Mouse (Mus musculus) olfactory bulb, adult 2 months (tissue): Measurements from ENCODE around the gene Vps13a.

ENCODE experiments used
- CTCF ChIP-seq: fragments of 200-500 bp; IDR thresholded peaks from 2 replicates; pipeline ENCODE4 v1.5.1; 2012; ENCODE audit warnings: low read depth, mild to moderate bottlenecking, low read length, moderate library complexity; ENCODE audit not compliant: insufficient read depth
- POLR2A ChIP-seq: fragments of 200-500 bp; IDR thresholded peaks from 2 replicates; pipeline ENCODE4 v1.6.1; 2012; ENCODE audit warnings: mild to moderate bottlenecking, low read depth, low read length, moderate library complexity; ENCODE audit not compliant: insufficient read depth

DNA sequence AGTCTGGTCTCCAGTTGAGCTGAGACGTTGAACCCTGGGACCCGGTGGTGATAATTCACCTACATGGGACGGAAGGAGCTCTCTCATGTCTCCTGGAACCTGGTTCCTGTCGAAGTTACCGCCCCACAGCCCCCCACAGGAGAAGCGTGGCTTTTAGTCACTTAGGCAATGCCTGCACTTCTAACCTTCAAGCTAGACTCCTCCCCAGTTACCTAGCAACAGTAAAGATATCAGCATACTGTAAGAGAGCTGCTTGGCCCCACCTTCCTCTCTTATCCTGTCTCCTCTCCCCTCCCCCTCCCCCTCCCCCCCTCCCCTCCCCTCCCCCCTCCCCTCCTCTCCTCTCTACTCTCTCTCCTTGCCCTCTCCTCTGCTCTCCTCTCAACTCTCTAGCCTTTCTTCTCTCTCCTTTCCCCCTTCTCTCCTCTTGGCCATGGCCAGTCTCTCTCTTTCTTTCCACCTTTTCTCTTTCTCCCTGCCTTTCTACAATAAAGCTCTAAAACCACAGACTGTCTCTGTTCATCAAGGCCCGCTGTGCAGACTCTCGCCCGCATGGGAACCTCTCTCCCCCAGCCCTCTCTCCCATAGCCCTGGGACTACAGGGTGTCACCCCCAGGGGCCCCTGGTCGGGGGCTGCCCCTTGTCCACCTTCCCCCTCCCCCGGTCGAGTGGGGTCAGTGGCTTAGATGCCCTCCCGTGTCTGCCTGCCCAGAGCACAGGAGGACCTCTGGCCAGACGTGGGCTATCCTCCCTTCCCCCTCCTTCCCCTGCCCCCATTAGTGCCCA, 154.9 kb downstream of the Vps13a start:
- TF ChIP-seq POLR2A (no peak), CTCF (no peak)
